Mouse (Mus musculus): ENCODE results near the gene Bet1l. TPM values are rescaled to one million over a fixed set of nuclear protein-coding genes. Genes with fewer than 3 reads are reported as not detected.
"Not testable (repeated sequence)": the region's sequence is repeated elsewhere in the genome, so short reads cannot be mapped to it uniquely, and the experiment has no call there.

The Bet1l gene
- total RNA-seq (2021), result 10 to 100 TPM in 1 of 2 experiments, 1 to 10 TPM in 1; 7.7 to 10.6 TPM
- long read RNA-seq, experiment 1, transcript Bet1l-201 (4 exons, 2,268 nt), result major isoform, 13 of 15 reads
- long read RNA-seq, experiment 1, partial matches to known transcripts, result 0 of 15 reads
- long read RNA-seq, experiment 1, other reads (novel, unspliced or antisense), result 2 of 15 reads
- long read RNA-seq, experiment 2, transcript Bet1l-201 (4 exons, 2,268 nt), result major isoform, 20 of 26 reads
- long read RNA-seq, experiment 2, partial matches to known transcripts, result 1 of 26 reads
- long read RNA-seq, experiment 2, other reads (novel, unspliced or antisense), result 4 of 26 reads

GRCm38 (mm10) chr7:140857550-140858505 lies at the start of gene Bet1l:
TSS of gene Bet1l (minus strand) at chr7:140857577.
- DNase-seq, result no peak

- no peak for DNase-seq
These were observed 49.8 kb upstream of the Bet1l start for GRCm38 (mm10) chr7:140907131-140907530.

- no peak for DNase-seq
These were observed 48.3 kb upstream of the Bet1l start for GRCm38 (mm10) chr7:140905642-140906081.

DNA sequence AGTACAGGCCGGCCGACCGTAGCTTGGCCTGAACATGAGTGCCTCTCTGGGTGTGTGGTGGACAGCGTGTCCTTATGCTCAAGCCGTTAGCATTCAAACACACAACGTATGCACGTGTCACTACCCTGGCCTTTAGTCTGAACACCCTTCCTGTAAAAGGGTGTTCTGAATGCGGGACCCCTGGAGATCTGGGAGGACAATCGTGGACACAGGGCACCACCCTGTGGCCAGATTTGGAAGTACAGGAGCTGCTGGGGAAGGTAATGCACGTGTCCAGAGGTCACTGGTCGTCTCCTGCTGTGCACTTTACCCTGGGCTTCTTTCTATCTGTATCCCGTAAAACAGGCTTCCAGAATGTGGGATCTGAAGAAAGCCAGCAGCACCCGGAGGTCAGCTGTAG lies 45.8 kb upstream of the Bet1l start:
- peak; percentile 44 for DNase-seq

- peak; percentile 68 for DNase-seq
These were observed 44.9 kb upstream of the Bet1l start for GRCm38 (mm10) chr7:140902036-140902875.

- peak; percentile 71 for DNase-seq
These were observed 42.8 kb upstream of the Bet1l start, which contains the start of gene Cox8b for GRCm38 (mm10) chr7:140900220-140900619. TSS of gene Cox8b (minus strand) at chr7:140900446.

DNA sequence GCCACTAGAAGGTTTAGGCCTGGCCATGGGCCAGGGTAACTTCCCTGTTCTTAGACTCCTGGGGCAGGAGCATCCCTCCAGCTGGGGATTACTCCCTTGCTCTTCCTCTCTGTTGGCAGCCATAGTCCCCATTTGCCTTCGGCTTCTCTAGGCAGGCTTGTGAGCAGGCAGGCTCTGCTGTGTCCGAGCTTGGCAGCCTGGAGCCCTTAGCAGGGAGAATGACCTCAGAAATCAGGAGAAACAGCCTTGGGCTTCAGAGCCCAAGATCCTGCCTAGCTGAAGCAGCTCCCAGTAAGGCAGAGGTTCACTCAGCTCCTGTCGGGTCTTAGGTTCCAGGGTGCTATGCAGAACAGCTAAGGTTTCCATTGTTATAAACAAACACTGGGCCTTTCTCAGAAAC lies 41.7 kb upstream of the Bet1l start:
- DNase-seq, result no peak

DNA sequence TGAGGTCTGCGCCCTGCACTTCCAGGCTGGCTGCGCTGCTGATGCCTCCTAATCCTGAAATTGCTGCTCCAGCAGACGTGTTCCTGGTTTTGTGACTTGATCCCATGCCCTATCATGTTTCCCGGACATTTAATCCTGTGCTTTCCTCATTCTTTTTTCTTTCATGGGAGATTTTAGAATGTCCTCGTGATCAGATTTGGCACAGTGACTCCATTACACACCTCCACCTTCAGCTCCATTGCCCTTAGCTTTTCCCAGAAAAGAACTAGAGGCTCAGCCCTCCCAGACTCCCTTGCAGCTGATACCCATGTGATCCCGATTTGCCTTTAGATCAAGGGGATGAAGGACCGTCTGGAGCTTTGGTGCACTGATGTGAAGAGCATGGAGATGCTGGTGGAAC lies 40.5 kb upstream of the Bet1l start:
- DNase-seq, result no peak

GRCm38 (mm10) chr7:140894611-140895010 lies 37.2 kb upstream of the Bet1l start:
- no peak for DNase-seq

- DNase-seq, result no peak
These were observed 36.7 kb upstream of the Bet1l start for GRCm38 (mm10) chr7:140894031-140894430.

- DNase-seq, result not testable (repeated sequence)
These were observed 33.3 kb upstream of the Bet1l start for GRCm38 (mm10) chr7:140890636-140891035.

DNA sequence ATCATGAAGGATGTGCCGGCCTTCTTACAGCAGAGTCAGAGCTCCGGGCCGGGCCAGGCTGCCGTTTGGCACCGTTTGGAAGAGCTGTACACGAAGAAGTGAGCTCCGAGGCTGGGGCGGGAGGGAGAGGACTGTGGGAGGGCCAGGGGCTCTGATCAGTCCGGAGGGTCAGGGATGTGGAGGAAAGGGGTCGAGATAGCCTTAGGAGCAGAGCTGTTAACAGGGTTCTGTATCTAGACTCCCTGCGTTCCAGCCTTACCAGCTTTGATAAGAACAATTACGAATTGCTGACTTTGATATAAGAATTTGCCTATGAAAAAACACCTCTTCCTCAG lies 25.1 kb upstream of the Bet1l start:
- DNase-seq, result no peak

DNA sequence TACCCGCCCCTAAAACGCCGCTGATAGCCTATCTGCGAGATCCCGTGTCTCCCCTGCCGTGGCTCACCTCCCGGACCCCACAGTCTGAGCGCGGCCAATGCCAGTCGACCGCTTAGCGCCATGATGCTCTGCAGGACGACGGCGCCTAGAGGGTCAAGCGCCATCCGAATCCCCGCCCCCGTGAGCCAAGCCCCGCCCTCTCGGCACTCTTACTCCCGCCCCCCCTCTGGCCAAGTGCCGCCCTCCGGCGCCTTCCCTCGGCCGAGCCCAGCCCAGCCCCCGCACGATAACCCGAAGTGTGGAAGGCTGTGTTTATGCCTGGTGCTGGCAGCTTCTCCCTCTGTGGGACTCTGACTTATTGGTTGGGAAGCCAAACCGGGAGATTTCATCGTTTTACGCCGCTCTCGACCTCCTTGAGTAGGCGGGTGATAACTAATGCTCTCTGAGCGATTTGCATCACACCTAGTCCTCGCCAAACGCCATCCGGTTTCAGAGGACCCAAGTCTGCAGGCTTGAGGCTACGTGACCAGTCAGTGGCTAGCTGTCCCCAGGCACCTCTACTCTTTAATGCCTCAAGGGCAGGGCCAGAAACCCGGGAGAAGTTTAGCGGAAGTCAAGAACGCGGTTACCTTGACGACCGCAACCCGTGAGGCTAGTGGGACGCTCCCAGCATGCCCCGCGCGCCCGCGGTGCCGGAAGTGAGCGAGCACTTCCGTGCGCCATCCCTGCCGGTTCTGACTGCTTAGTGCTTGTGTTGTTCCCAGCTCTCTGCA lies 24.5 kb upstream of the Bet1l start, which contains the start of the genes Psmd13 and Sirt3:
Gene Psmd13, plus strand, starts transcription at position 273 of the 773 bp plus-strand sequence.
Gene Sirt3, minus strand, starts transcription at position 614 of the 773 bp plus-strand sequence.
- peak; percentile 90 for DNase-seq

GRCm38 (mm10) chr7:140880865-140881515 lies 23.6 kb upstream of the Bet1l start:
- no peak for DNase-seq

- no peak for DNase-seq
These were observed 23.0 kb upstream of the Bet1l start for GRCm38 (mm10) chr7:140880419-140880818.

DNA sequence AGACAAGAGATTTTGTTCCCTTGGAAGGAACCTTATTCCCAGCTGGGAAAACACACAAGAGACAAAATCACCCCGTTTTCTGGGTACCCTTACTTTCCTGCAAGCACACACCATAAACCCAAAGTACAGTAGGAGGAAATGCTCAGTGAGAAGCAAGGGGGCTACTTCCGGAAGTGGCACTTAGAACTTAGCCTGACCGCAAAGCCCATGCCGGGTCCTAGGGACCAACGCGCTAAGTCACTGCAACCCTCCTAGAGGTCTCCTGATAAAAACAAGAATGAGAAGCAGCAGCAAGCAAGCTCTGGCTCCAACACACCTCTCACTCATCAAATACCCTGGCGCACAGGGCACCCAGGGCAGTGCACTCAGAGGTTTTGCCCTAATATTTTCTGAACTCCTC lies 22.0 kb upstream of the Bet1l start:
- no peak for DNase-seq

GRCm38 (mm10) chr7:140877364-140877763 lies 20.0 kb upstream of the Bet1l start:
- DNase-seq, result no peak

DNA sequence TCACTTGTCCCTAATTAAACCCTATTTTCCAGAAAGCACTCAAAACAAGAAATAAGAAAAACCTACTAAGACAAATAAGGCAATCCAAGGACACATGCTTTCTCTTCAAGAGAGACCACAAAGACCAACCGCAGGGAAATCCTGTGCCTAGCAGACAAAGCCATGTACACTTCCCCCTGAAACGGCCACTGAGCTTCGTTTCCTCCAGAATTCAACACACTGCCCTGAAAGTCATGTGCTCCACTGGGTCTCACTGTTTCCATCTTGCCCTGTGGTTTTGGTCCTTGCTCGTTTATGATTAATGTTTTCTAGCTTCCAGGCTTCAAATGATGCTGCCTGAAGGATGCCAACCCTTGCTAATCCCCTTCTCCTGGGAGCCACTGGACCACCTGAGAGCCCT lies 16.8 kb upstream of the Bet1l start:
- no peak for DNase-seq

GRCm38 (mm10) chr7:140864761-140865160 lies 7.4 kb upstream of the Bet1l start:
- DNase-seq, result no peak

GRCm38 (mm10) chr7:140860728-140861127 lies 3.4 kb upstream of the Bet1l start:
- no peak for DNase-seq

DNA sequence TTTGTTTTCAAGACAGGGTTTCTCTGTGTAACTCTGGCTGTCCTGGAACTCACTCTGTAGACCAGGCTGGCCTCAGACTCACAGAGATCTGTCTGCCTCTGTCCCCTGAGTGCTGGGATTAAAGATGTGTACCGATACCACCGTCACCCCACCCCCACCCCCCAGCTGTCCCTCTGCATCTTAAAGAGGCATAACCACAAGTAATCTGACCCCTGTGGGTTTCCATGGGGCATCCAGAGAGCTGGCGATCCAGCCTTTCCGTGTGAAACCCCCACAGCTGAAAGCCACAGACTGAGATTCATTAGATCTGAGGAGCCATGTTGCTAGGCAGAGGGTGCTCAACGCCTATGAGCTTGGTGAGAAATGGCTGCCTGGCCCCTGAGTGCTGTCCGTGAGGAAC lies 2.6 kb upstream of the Bet1l start:
- DNase-seq, result no peak

All from gastrocnemius, postnatal 25 days (tissue).